Mouse (Mus musculus): ENCODE measurements at regions not wholly inside any gene's neighbourhood (a gene's known extent, or its start where the extent isn't known, plus 50 kb on each side); places are given as distances from the start of the nearest gene placed in this dataset.

DNA sequence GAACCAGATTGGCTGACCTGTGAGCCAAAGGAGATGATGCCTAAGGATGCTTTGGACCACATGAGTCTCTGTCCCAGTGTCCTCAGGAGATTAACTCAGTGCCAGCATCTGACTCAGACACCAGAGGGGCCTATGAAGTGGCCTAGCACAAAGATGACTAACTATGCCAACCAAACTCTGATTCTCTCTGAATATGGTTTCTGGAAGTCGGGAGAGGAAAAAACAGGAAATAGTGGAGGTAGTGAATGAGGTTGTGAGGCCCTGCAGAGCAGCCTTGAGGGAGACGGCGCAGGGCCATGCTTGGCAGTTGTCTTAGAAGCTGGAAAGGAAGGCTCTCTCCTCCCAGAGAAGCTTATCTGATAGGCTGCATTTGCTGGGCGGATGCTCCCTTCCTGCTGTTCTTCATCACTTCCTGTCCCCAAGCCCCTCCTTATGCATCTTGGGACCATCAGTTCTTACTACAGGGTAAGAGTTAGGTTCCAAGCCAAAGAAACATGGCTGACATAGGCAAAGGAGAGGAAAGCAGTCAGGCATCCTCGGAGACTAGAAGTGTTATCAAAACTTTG is 155.4 kb downstream of the Tle3 start:
- no peak for TF ChIP-seq POLR2A (IDR thresholded peaks at IDR 0.05; ENCODE audit: borderline replicate concordance, extremely low read depth, insufficient read depth, insufficient read length)
- Histone ChIP-seq H3K4me2 (replicated peaks; ENCODE audit: low read depth, low read length, severe bottlenecking) (no peak overlapping the region), H3K4me3 (replicated peaks; ENCODE audit: low read length) (no peak overlapping the region), H3K4me1 (ENCODE audit: control insufficient read depth, insufficient read depth, low read length) (peaks cover 10% of the 10 kb centered on the region), H3K9me3 (ENCODE audit: control insufficient read depth, low read length) (peaks cover 6% of the 10 kb centered on the region), H3K27ac (replicated peaks; ENCODE audit: low read depth, low read length) (no peak overlapping the region), H3K27me3 (ENCODE audit: control insufficient read depth, insufficient read depth, low read length) (no peaks in the 10 kb centered on the region), H3K36me3 (ENCODE audit: control insufficient read depth, insufficient read depth, low read length) (no peaks in the 10 kb centered on the region), H3K9ac (ENCODE audit: low read depth, low read length, severe bottlenecking) (no peak overlapping the region)
- no peak for ATAC-seq (ENCODE audit: low FRiP score, low read depth)
- 78% methylated on average over 5 of the region's 5 CpGs for WGBS
- DNase-seq (ENCODE audit: low spot score) = no peak

- Histone ChIP-seq H3K27ac (replicated peaks; ENCODE audit: low read depth, low read length) (no peak overlapping the region), H3K27me3 (ENCODE audit: control insufficient read depth, insufficient read depth, low read length) (no peaks in the 10 kb centered on the region), H3K4me3 (replicated peaks; ENCODE audit: low read length) (no peak overlapping the region), H3K36me3 (ENCODE audit: control insufficient read depth, insufficient read depth, low read length) (no peaks in the 10 kb centered on the region), H3K4me2 (replicated peaks; ENCODE audit: low read depth, low read length, severe bottlenecking) (no peak overlapping the region), H3K4me1 (ENCODE audit: control insufficient read depth, insufficient read depth, low read length) (no peaks in the 10 kb centered on the region), H3K9ac (ENCODE audit: low read depth, low read length, severe bottlenecking) (no peak overlapping the region), H3K9me3 (ENCODE audit: control insufficient read depth, low read length) (peaks cover 14% of the 10 kb centered on the region)
- no peak for ATAC-seq (ENCODE audit: low FRiP score, low read depth)
- DNase-seq (ENCODE audit: low spot score) = no peak
- no peak for TF ChIP-seq POLR2A (IDR thresholded peaks at IDR 0.05; ENCODE audit: borderline replicate concordance, extremely low read depth, insufficient read depth, insufficient read length)
- WGBS = 82% methylated on average over 5 of the region's 5 CpGs
Observed at GRCm38 (mm10) chr9:61520136-61520535, 148.0 kb downstream of the Tle3 start.

GRCm38 (mm10) chr9:61517906-61518305 is 145.7 kb downstream of the Tle3 start:
- H3K27me3 ChIP-seq (ENCODE audit: control insufficient read depth, insufficient read depth, low read length) = no peaks in the 10 kb centered on the region
- 0 out of 2 replicates have a peak, but pooled peaks have one; percentile 30 for ATAC-seq (ENCODE audit: low FRiP score, low read depth)
- no peaks in the 10 kb centered on the region for H3K4me1 ChIP-seq (ENCODE audit: control insufficient read depth, insufficient read depth, low read length)
- WGBS = 89% methylated on average over 7 of the region's 7 CpGs
- H3K4me2 ChIP-seq (replicated peaks; ENCODE audit: low read depth, low read length, severe bottlenecking) = no peak overlapping the region
- no peak for DNase-seq (ENCODE audit: low spot score)
- H3K9ac ChIP-seq (ENCODE audit: low read depth, low read length, severe bottlenecking) = no peak overlapping the region
- no peak for TF ChIP-seq POLR2A (IDR thresholded peaks at IDR 0.05; ENCODE audit: borderline replicate concordance, extremely low read depth, insufficient read depth, insufficient read length)
- no peak overlapping the region for H3K27ac ChIP-seq (replicated peaks; ENCODE audit: low read depth, low read length)
- peaks cover 11% of the 10 kb centered on the region for H3K9me3 ChIP-seq (ENCODE audit: control insufficient read depth, low read length)
- no peak overlapping the region for H3K4me3 ChIP-seq (replicated peaks; ENCODE audit: low read length)
- H3K36me3 ChIP-seq (ENCODE audit: control insufficient read depth, insufficient read depth, low read length) = no peaks in the 10 kb centered on the region

DNA sequence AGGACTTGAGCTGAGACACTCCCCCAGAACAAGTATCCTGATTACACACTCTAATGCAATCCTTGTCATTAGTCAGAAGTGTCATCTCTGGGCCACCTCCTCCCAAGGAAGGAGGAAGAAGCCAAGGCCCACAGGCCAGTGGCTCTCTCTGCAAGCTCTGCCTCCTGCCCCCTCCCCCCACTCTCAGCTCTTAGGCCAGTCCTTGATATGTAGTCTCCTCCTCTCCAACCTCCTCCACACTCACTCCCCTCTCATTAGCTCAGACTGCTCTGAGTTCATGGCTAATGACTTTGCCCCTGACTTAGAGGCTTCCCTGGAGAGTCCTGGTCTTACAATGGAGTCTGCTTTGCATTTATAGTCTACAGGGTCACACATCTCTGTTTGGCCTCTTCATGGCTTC is 139.3 kb downstream of the Tle3 start:
- TF ChIP-seq POLR2A (IDR thresholded peaks at IDR 0.05; ENCODE audit: borderline replicate concordance, extremely low read depth, insufficient read depth, insufficient read length) = no peak
- Histone ChIP-seq H3K9ac (ENCODE audit: low read depth, low read length, severe bottlenecking) (no peak overlapping the region), H3K9me3 (ENCODE audit: control insufficient read depth, low read length) (no peaks in the 10 kb centered on the region), H3K27ac (replicated peaks; ENCODE audit: low read depth, low read length) (no peak overlapping the region), H3K4me2 (replicated peaks; ENCODE audit: low read depth, low read length, severe bottlenecking) (no peak overlapping the region), H3K4me3 (replicated peaks; ENCODE audit: low read length) (no peak overlapping the region), H3K36me3 (ENCODE audit: control insufficient read depth, insufficient read depth, low read length) (no peaks in the 10 kb centered on the region), H3K4me1 (ENCODE audit: control insufficient read depth, insufficient read depth, low read length) (peaks cover 19% of the 10 kb centered on the region), H3K27me3 (ENCODE audit: control insufficient read depth, insufficient read depth, low read length) (peaks cover 5% of the 10 kb centered on the region; the same call in 1 of the 2 replicates)
- no peak for ATAC-seq (ENCODE audit: low FRiP score, low read depth)
- DNase-seq (ENCODE audit: low spot score) = no peak

- Histone ChIP-seq H3K27ac (replicated peaks; ENCODE audit: low read depth, low read length) (no peak overlapping the region), H3K9ac (ENCODE audit: low read depth, low read length, severe bottlenecking) (no peak overlapping the region), H3K4me2 (replicated peaks; ENCODE audit: low read depth, low read length, severe bottlenecking) (no peak overlapping the region), H3K36me3 (ENCODE audit: control insufficient read depth, insufficient read depth, low read length) (no peaks in the 10 kb centered on the region), H3K9me3 (ENCODE audit: control insufficient read depth, low read length) (no peaks in the 10 kb centered on the region), H3K27me3 (ENCODE audit: control insufficient read depth, insufficient read depth, low read length) (peaks cover 5% of the 10 kb centered on the region; the same call in 1 of the 2 replicates), H3K4me3 (replicated peaks; ENCODE audit: low read length) (no peak overlapping the region), H3K4me1 (ENCODE audit: control insufficient read depth, insufficient read depth, low read length) (peaks cover 19% of the 10 kb centered on the region)
- DNase-seq (ENCODE audit: low spot score) = peak; percentile 70
- no peak for ATAC-seq (ENCODE audit: low FRiP score, low read depth)
- WGBS = 14% methylated on average over 14 of the region's 14 CpGs
- TF ChIP-seq POLR2A (IDR thresholded peaks at IDR 0.05; ENCODE audit: borderline replicate concordance, extremely low read depth, insufficient read depth, insufficient read length) = no peak
Observed at GRCm38 (mm10) chr9:61510217-61510893, 138.2 kb downstream of the Tle3 start.

All from limb, embryonic 14.5 days (tissue).